Mouse (Mus musculus) CH12.LX (cell line): ENCODE measurements around the gene Dntt. TPM values are rescaled to one million over a fixed set of nuclear protein-coding genes. Genes with fewer than 3 reads are reported as not detected.

Experiments used
- DNase-seq: peaks from one replicate; pipeline ENCODE4 v3.0.0-alpha.2; 2013; ENCODE audit errors: extremely low read depth
- H3K27ac ChIP-seq: 2 replicates; pipeline ENCODE4 v1.5.1; 2012; ENCODE audit warnings: low read depth, mild to moderate bottlenecking, control low read depth, moderate library complexity; ENCODE audit not compliant: insufficient read depth
- H3K27me3 ChIP-seq: replicated peaks from 2 replicates; pipeline ENCODE3; 2012; ENCODE audit warnings: inconsistent platforms
- H3K36me3 ChIP-seq, 2 experiments: replicated peaks in 1 of 2; 2 replicates each; pipeline versions ENCODE3 to v1.6.1; 2012; ENCODE audit warnings: inconsistent platforms in 1 of 2, low read length in 1 of 2, mild to moderate bottlenecking in 1 of 2, mixed read lengths in 1 of 2, moderate library complexity in 1 of 2; ENCODE audit not compliant: control insufficient read depth in 1 of 2, insufficient read depth in 1 of 2
- H3K4me1 ChIP-seq, 2 experiments: 2 replicates each; pipeline ENCODE4 v1.6.1; 2012; ENCODE audit warnings: inconsistent platforms in 1 of 2, moderate library complexity in 1 of 2; ENCODE audit not compliant: insufficient read depth in 2 of 2, control insufficient read depth in 1 of 2
- H3K4me2 ChIP-seq: 2 replicates; pipeline ENCODE4 v1.6.1; 2012; ENCODE audit warnings: low read depth, mild to moderate bottlenecking, control low read depth; ENCODE audit not compliant: poor library complexity, insufficient read depth, severe bottlenecking
- H3K4me3 ChIP-seq, 3 experiments: fragments of 150-350 bp in 1 of 3; sonication (generic) in 1 of 3; replicated peaks in 1 of 3; 2 replicates each; pipeline versions ENCODE3 to v1.5.1; 2011 to 2012; ENCODE audit warnings: low read depth in 2 of 3, low read length in 2 of 3, mild to moderate bottlenecking in 2 of 3, moderate library complexity in 2 of 3, control low read depth in 1 of 3, improper control_type of control experiment in 1 of 3, inconsistent platforms in 1 of 3, mixed read lengths in 1 of 3; ENCODE audit not compliant: poor library complexity in 1 of 3
- H3K79me2 ChIP-seq: replicated peaks from 2 replicates; pipeline ENCODE4 v1.6.1; 2012; ENCODE audit warnings: mild to moderate bottlenecking, moderate library complexity; ENCODE audit not compliant: control insufficient read depth, poor library complexity, insufficient read depth, severe bottlenecking; ENCODE audit errors: extremely low read depth
- H3K9ac ChIP-seq: 2 replicates; pipeline ENCODE4 v1.6.1; 2012; ENCODE audit warnings: low read depth, mild to moderate bottlenecking, control low read depth, moderate library complexity; ENCODE audit not compliant: insufficient read depth
- H3K9me3 ChIP-seq: replicated peaks from 2 replicates; pipeline ENCODE3; 2012; ENCODE audit warnings: low read length, inconsistent platforms, mixed read lengths
- CTCF ChIP-seq, 2 experiments: IDR thresholded peaks in 1 of 2; conservative IDR thresholded peaks in 1 of 2; 2 replicates each; pipeline ENCODE4 v1.5.1; 2011 to 2012; ENCODE audit warnings: low read depth in 2 of 2, low read length in 2 of 2, improper control_type of control experiment in 1 of 2, inconsistent platforms in 1 of 2, mild to moderate bottlenecking in 1 of 2, moderate library complexity in 1 of 2
- ETS1 ChIP-seq: conservative IDR thresholded peaks from 2 replicates; pipeline ENCODE4 v1.6.1; 2012; ENCODE audit warnings: low read depth, mild to moderate bottlenecking, inconsistent platforms, low read length, improper control_type of control experiment, moderate library complexity
- HCFC1 ChIP-seq: IDR thresholded peaks from 2 replicates; pipeline ENCODE4 v1.6.1; 2012; ENCODE audit warnings: low read depth, mild to moderate bottlenecking, inconsistent platforms, low read length, improper control_type of control experiment
- IRF4 ChIP-seq: IDR thresholded peaks from 2 replicates; pipeline ENCODE4 v1.6.1; 2014; ENCODE audit warnings: low read depth, mild to moderate bottlenecking, inconsistent platforms, low read length, improper control_type of control experiment
- JUND ChIP-seq: conservative IDR thresholded peaks from 2 replicates; pipeline ENCODE4 v1.6.1; 2011; ENCODE audit warnings: low read depth, low read length, improper control_type of control experiment
- KAT2A ChIP-seq: IDR thresholded peaks from 2 replicates; pipeline ENCODE4 v1.6.1; 2012; ENCODE audit warnings: low read length, improper control_type of control experiment, inconsistent platforms; ENCODE audit not compliant: insufficient replicate concordance
- MAFK ChIP-seq: IDR thresholded peaks from 2 replicates; pipeline ENCODE4 v1.6.1; 2011; ENCODE audit warnings: low read length, improper control_type of control experiment; ENCODE audit not compliant: insufficient replicate concordance
- MAZ ChIP-seq: IDR thresholded peaks from 2 replicates; pipeline ENCODE4 v1.6.1; 2012; ENCODE audit warnings: low read depth, mild to moderate bottlenecking, inconsistent platforms, low read length, improper control_type of control experiment, moderate library complexity
- MXI1 ChIP-seq: IDR thresholded peaks from 2 replicates; pipeline ENCODE4 v1.6.1; 2011; ENCODE audit warnings: mild to moderate bottlenecking, low read depth, low read length, improper control_type of control experiment
- MYC ChIP-seq: IDR thresholded peaks from 2 replicates; pipeline ENCODE4 v1.6.1; 2011; ENCODE audit warnings: low read depth, mild to moderate bottlenecking, improper control_type of control experiment, low read length
- NELFE ChIP-seq: IDR thresholded peaks from 2 replicates; pipeline ENCODE4 v1.6.1; 2011; ENCODE audit warnings: low read depth, low read length, improper control_type of control experiment
- POLR2A ChIP-seq: IDR thresholded peaks from 2 replicates; pipeline ENCODE4 v1.6.1; 2011; ENCODE audit warnings: low read depth, mild to moderate bottlenecking, improper control_type of control experiment, low read length
- RAD21 ChIP-seq: IDR thresholded peaks from 2 replicates; pipeline ENCODE4 v1.6.1; 2011; ENCODE audit warnings: low read depth, mild to moderate bottlenecking, low read length, improper control_type of control experiment, moderate library complexity
- RCOR1 ChIP-seq: conservative IDR thresholded peaks from 2 replicates; pipeline ENCODE4 v1.6.1; 2012; ENCODE audit warnings: low read depth, mild to moderate bottlenecking, inconsistent platforms, low read length, improper control_type of control experiment
- SMC3 ChIP-seq: IDR thresholded peaks from 2 replicates; pipeline ENCODE4 v1.6.1; 2011; ENCODE audit warnings: low read depth, low read length, improper control_type of control experiment
- TBP ChIP-seq: conservative IDR thresholded peaks from 2 replicates; pipeline ENCODE4 v1.6.1; 2011; ENCODE audit warnings: low read depth, low read length, improper control_type of control experiment
- UBTF ChIP-seq: IDR thresholded peaks from 2 replicates; pipeline ENCODE4 v1.6.1; 2012; ENCODE audit warnings: low read depth, mild to moderate bottlenecking, inconsistent platforms, low read length, improper control_type of control experiment, moderate library complexity
- USF1 ChIP-seq: IDR thresholded peaks from 2 replicates; pipeline ENCODE4 v1.6.1; 2014; ENCODE audit warnings: low read depth, mild to moderate bottlenecking, inconsistent platforms, low read length, improper control_type of control experiment
- ZKSCAN1 ChIP-seq: IDR thresholded peaks from 2 replicates; pipeline ENCODE4 v1.6.1; 2012; ENCODE audit warnings: low read depth, inconsistent platforms, low read length, improper control_type of control experiment, borderline replicate concordance
- ZMIZ1 ChIP-seq: IDR thresholded peaks from 2 replicates; pipeline ENCODE4 v1.6.1; 2012; ENCODE audit warnings: low read depth, mild to moderate bottlenecking, inconsistent platforms, low read length, improper control_type of control experiment
- ZNF384 ChIP-seq: IDR thresholded peaks from 2 replicates; pipeline ENCODE4 v1.6.1; 2012; ENCODE audit warnings: low read depth, low read length, improper control_type of control experiment, inconsistent platforms
- dilution Hi-C: fragments of 300-500 bp; cut with MboI; formaldehyde crosslinking; loops from 2 replicates; pipeline ENCODE4 v1.14.3; 2020; ENCODE audit warnings: low sequenced_read_pairs; ENCODE audit not compliant: extremely low pct_unique_long_range_greater_than_20kb, extremely low pct_ligation_motif_present
- in situ Hi-C: fragments of 300-500 bp; cut with MboI; formaldehyde crosslinking; loops from 3 replicates; pipeline ENCODE4 v1.14.3; 2019; ENCODE audit warnings: low sequenced_read_pairs, low pct_ligation_motif_present, low pct_unique_long_range_greater_than_20kb, mixed read lengths
- polyA plus RNA-seq: library from polyadenylated mRNA; unstranded; fragments of >175 nt; gene quantifications from 2 replicates; pipeline ENCODE4 v1.2.1, GENCODE M21; 2012; ENCODE audit warnings: low read depth; ENCODE audit not compliant: insufficient read length
- total RNA-seq, 2 experiments: library from RNA; depleted of rRNA; stranded (reverse); fragments of 300-350 nt in 1 of 2; fragments of >200 nt in 1 of 2; gene quantifications; 2 replicates each; pipeline ENCODE4 v1.2.3; 2012 to 2014

The Dntt gene
- total and polyA plus RNA-seq, 3 experiments = 0.13 TPM; not detected in 2

GRCm38 (mm10) chr19:41088491-41088890 is 59.4 kb downstream of the Dntt start:
- H3K27me3 ChIP-seq = no peaks in the 10 kb centered on the region
- TF ChIP-seq HCFC1 (no peak), MAZ (no peak), KAT2A (no peak), POLR2A (no peak), TBP (no peak), MYC (no peak), RCOR1 (no peak), JUND (no peak), ETS1 (no peak), UBTF (no peak), NELFE (no peak), IRF4 (no peak), ZNF384 (no peak), MXI1 (no peak), ZMIZ1 (no peak), MAFK (no peak), ZKSCAN1 (no peak), USF1 (no peak)
- H3K79me2 ChIP-seq = no peaks in the 10 kb centered on the region
- peaks cover 2 to 14% of the 10 kb centered on the region in 2 experiments; a peak in 2 of 4 replicates for H3K4me1 ChIP-seq
- H3K9me3 ChIP-seq = no peaks in the 10 kb centered on the region
- H3K9ac ChIP-seq = no peak overlapping the region
- dilution Hi-C loops = no loop called here
- no peaks in the 10 kb centered on the region for H3K36me3 ChIP-seq
- H3K4me2 ChIP-seq = no peak overlapping the region
- no peak for DNase-seq
- no peak overlapping the region for H3K27ac ChIP-seq
- in situ Hi-C loops = no loop called here
- no peak overlapping the region for H3K4me3 ChIP-seq

GRCm38 (mm10) chr19:41089833-41090232 is 60.8 kb downstream of the Dntt start:
- Histone ChIP-seq H3K4me3 (no peak overlapping the region), H3K9me3 (no peaks in the 10 kb centered on the region), H3K27ac (no peak overlapping the region), H3K4me1 (peaks cover 2 to 14% of the 10 kb centered on the region in 2 experiments; a peak in 2 of 4 replicates), H3K9ac (no peak overlapping the region), H3K36me3 (no peaks in the 10 kb centered on the region), H3K4me2 (no peak overlapping the region), H3K27me3 (no peaks in the 10 kb centered on the region), H3K79me2 (no peaks in the 10 kb centered on the region)
- peak; percentile 67 for DNase-seq
- in situ Hi-C loops (loop anchor here (10.0 kb wide), 1 partner anchor 105 kb away; no protein-coding TSS in a partner anchor), dilution Hi-C loops (no loop called here)
- TF ChIP-seq RAD21 (peak; percentile 51), CTCF (conservative IDR thresholded peaks at IDR 0.05 in 1 of 2, IDR thresholded peaks at IDR 0.05 in 1 of 2; ENCODE audit: low read depth in 2 of 2, low read length in 2 of 2) (peak; percentile 77 to 84), TBP (no peak), SMC3 (peak; percentile 61), RCOR1 (no peak)
